18 mouse cellular contexts compared by ENCODE assay signal in the genomic region with DNA sequence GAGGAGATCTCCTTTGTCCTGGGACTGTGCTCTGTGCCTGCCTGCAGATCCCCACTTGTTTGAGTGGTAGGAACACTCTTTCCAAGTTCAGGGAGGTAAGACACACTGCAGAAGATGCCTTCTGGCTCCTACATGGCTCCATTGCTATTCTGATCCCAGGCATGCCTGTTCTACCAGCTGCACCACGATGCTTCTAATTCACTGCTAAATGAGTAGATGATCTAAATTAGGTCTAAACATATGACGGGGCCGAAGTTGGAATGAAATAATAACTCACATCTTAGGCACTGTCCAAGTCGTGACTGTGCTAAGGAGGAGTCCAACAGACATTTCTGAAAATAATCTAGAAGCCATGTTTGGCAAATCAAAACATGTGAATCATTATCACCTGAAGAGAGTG.
DNase-seq lines count a peak whose midpoint lies in the region; ATAC-seq lines count a peak whose summit lies in the region.
"Had no signal": no experiment of that assay in that cellular context is flagged by ENCODE, and none has a peak within 500 bp of the region (broad histone marks: within the 10 kb centered on the region; RNA-seq: fewer than 3 reads in every experiment).

No protein-coding gene starts in this region.

- no peaks in the 10 kb centered on the region for H3K27me3 ChIP-seq in heart, embryonic 11.5 days (ENCODE audit: control insufficient read depth, insufficient read depth, low read length)
- H3K27me3 ChIP-seq: CH12.LX; embryonic facial prominence, embryonic 12.5 days; forebrain, embryonic 12.5 days; heart, embryonic 13.5 days; hindbrain, embryonic 15.5 days had no signal

- WGBS in heart, embryonic 11.5 days (ENCODE audit: insufficient replicate concordance), result 84% methylated on average over 4 of the region's 4 CpGs

- DNase-seq in heart, adult 11 months, result peak; percentile 59
- DNase-seq in right cerebral cortex, adult 18-20 months, result peak; percentile 39
- DNase-seq in right cerebral cortex, postnatal 14 days, result no peak
- DNase-seq in brain, adult 2 months (ENCODE audit: low read depth, low spot score), result peak; percentile 71
- DNase-seq in embryo, embryonic 10.5 days (ENCODE audit: low spot score), result no peak
- DNase-seq: adrenal gland, adult 2 months; adrenal gland, postnatal 25 days; cerebellum, adult 2 months; cerebellum, postnatal 14 days; gastrocnemius, postnatal 10 days; heart, postnatal 36 days had no signal

- no peak for ATAC-seq in heart, embryonic 11.5 days (replicated peaks; ENCODE audit: insufficient number of reproducible peaks, low FRiP score, low TSS enrichment)
- ATAC-seq: forebrain, embryonic 16.5 days had no signal

- no peaks in the 10 kb centered on the region for H3K4me1 ChIP-seq in heart, embryonic 11.5 days (ENCODE audit: control insufficient read depth, insufficient read depth, low read length)
- H3K4me1 ChIP-seq: forebrain, embryonic 12.5 days; hindbrain, embryonic 15.5 days had no signal

- H3K9ac ChIP-seq in heart, embryonic 11.5 days (ENCODE audit: low read depth, low read length), result no peak overlapping the region
- H3K9ac ChIP-seq: embryonic facial prominence, embryonic 12.5 days; forebrain, embryonic 12.5 days; heart, embryonic 13.5 days; hindbrain, embryonic 15.5 days had no signal

- no peaks in the 10 kb centered on the region for H3K9me3 ChIP-seq in heart, embryonic 11.5 days (replicated peaks; ENCODE audit: control insufficient read depth, low read length)
- H3K9me3 ChIP-seq: embryonic facial prominence, embryonic 12.5 days; forebrain, embryonic 12.5 days; heart, embryonic 13.5 days; hindbrain, embryonic 15.5 days had no signal

- H3K4me3 ChIP-seq in heart, embryonic 11.5 days (ENCODE audit: low read depth, low read length), result no peak overlapping the region
- H3K4me3 ChIP-seq: embryonic facial prominence, embryonic 12.5 days; forebrain, embryonic 12.5 days; heart, embryonic 13.5 days; hindbrain, embryonic 15.5 days had no signal

- H3K36me3 ChIP-seq in heart, embryonic 11.5 days (ENCODE audit: control insufficient read depth, insufficient read depth, low read length), result no peaks in the 10 kb centered on the region
- H3K36me3 ChIP-seq: embryonic facial prominence, embryonic 12.5 days; forebrain, embryonic 12.5 days; heart, embryonic 13.5 days; hindbrain, embryonic 15.5 days had no signal

- H3K27ac ChIP-seq in heart, embryonic 11.5 days (ENCODE audit: low read depth, low read length), result no peak overlapping the region
- H3K27ac ChIP-seq: embryonic facial prominence, embryonic 12.5 days; forebrain, embryonic 12.5 days; heart, embryonic 13.5 days; hindbrain, embryonic 15.5 days had no signal

- no peak overlapping the region for H3K4me2 ChIP-seq in heart, embryonic 11.5 days
- H3K4me2 ChIP-seq: embryonic facial prominence, embryonic 12.5 days; forebrain, embryonic 12.5 days; heart, embryonic 13.5 days; hindbrain, embryonic 15.5 days had no signal

Comparison
In these comparisons a context has a peak if more than half of its experiments do, and no peak if none do; other contexts are left out.
1. DNase-seq: peak in heart, adult 11 months (single experiment), right cerebral cortex, adult 18-20 months (single experiment) and brain, adult 2 months (single experiment); none in right cerebral cortex, postnatal 14 days (single experiment) and embryo, embryonic 10.5 days (single experiment).